Mouse (Mus musculus) cortical plate, adult 2 months (tissue): ENCODE results near the gene 1700029I15Rik.

ENCODE experiments used
- CTCF ChIP-seq: fragments of 200-500 bp; IDR thresholded peaks from 2 replicates; pipeline ENCODE4 v1.5.1; 2011; ENCODE audit warnings: mild to moderate bottlenecking, control low read depth, low read length; ENCODE audit not compliant: insufficient read depth; ENCODE audit errors: extremely low read depth
- POLR2A ChIP-seq: fragments of 200-500 bp; IDR thresholded peaks from 2 replicates; pipeline ENCODE4 v1.6.1; 2011; ENCODE audit warnings: mild to moderate bottlenecking, low read length, control low read depth; ENCODE audit not compliant: insufficient read depth; ENCODE audit errors: extremely low read depth

DNA sequence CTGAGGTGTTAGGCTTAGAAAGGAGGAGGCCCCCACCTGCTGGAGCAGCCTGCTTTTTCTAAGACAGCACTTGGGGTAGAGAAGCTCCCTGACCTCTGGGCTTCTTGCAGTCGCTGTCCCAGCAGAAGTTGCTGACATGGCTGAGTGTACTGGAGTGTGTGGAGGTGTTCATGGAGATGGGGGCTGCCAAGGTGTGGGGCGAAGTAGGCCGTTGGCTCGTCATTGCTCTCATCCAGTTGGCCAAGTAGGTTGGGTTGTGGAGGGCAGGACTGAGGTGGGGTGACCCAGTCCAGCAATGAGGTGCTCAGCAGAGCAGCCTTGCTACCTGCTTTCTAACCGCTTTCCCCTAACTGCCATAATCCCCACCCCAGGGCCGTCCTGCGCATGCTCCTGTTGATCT is 5.0 kb upstream of the 1700029I15Rik start:
- no peak for TF ChIP-seq POLR2A
- no peak for TF ChIP-seq CTCF
